Mouse (Mus musculus) myocyte (in vitro differentiated cells): ENCODE measurements around the gene Ier3. TPM values are rescaled to one million over a fixed set of nuclear protein-coding genes. Genes with fewer than 3 reads are reported as not detected.

Experiments used
- H3K27me3 ChIP-seq: one replicate; pipeline ENCODE4 v1.6.1; 2011; ENCODE audit not compliant: control insufficient read depth, insufficient read depth, insufficient read length
- H3K36me3 ChIP-seq: one replicate; pipeline ENCODE4 v1.6.1; 2011; ENCODE audit not compliant: control insufficient read depth, insufficient read depth
- H3K4me2 ChIP-seq: one replicate; pipeline ENCODE4 v1.6.1; 2011; ENCODE audit warnings: low read depth, control low read depth
- H3K4me3 ChIP-seq: one replicate; pipeline ENCODE4 v1.5.1; 2011; ENCODE audit warnings: mild to moderate bottlenecking, control low read depth, moderate library complexity
- H3K79me2 ChIP-seq: one replicate; pipeline ENCODE4 v1.6.1; 2011; ENCODE audit not compliant: control insufficient read depth, insufficient read depth
- H3ac ChIP-seq: one replicate; pipeline ENCODE4 v1.6.1; 2011; ENCODE audit not compliant: control insufficient read depth, insufficient read length
- CEBPB ChIP-seq: IDR thresholded peaks from 2 replicates; pipeline ENCODE4 v1.6.1; 2011; ENCODE audit warnings: mild to moderate bottlenecking, moderate library complexity; ENCODE audit not compliant: poor library complexity, insufficient read depth, severe bottlenecking
- E2F4 ChIP-seq: IDR thresholded peaks from one replicate; pipeline ENCODE4 v1.6.1; 2011; ENCODE audit warnings: mild to moderate bottlenecking, control low read depth, moderate library complexity; ENCODE audit not compliant: insufficient read depth
- MAX ChIP-seq: IDR thresholded peaks from one replicate; pipeline ENCODE4 v1.6.1; 2011; ENCODE audit warnings: low read depth, mild to moderate bottlenecking, control low read depth
- MYOD1 ChIP-seq, 3 experiments: IDR thresholded peaks; one replicate each; pipeline ENCODE4 v1.6.1; 2011; ENCODE audit warnings: control low read depth in 2 of 3, low read depth in 2 of 3, mild to moderate bottlenecking in 2 of 3, moderate library complexity in 1 of 3; ENCODE audit not compliant: insufficient read length in 2 of 3, control insufficient read depth in 1 of 3
- MYOG ChIP-seq, 3 experiments: IDR thresholded peaks; one replicate each; pipeline ENCODE4 v1.6.1; 2011; ENCODE audit warnings: control low read depth in 2 of 3, low read depth in 2 of 3, mild to moderate bottlenecking in 2 of 3; ENCODE audit not compliant: insufficient read length in 2 of 3, control insufficient read depth in 1 of 3, insufficient read depth in 1 of 3
- POLR2A ChIP-seq: IDR thresholded peaks from one replicate; pipeline ENCODE4 v1.6.1; 2011; ENCODE audit warnings: low read depth, mild to moderate bottlenecking, control low read depth, moderate library complexity; ENCODE audit not compliant: insufficient read length
- POLR2AphosphoS2 ChIP-seq: IDR thresholded peaks from one replicate; pipeline ENCODE4 v1.6.1; 2011; ENCODE audit warnings: low read depth, control low read depth; ENCODE audit not compliant: insufficient read length
- REST ChIP-seq: IDR thresholded peaks from one replicate; pipeline ENCODE4 v1.6.1; 2011; ENCODE audit warnings: mild to moderate bottlenecking, control low read depth, moderate library complexity; ENCODE audit not compliant: insufficient read depth, insufficient read length
- SRF ChIP-seq: IDR thresholded peaks from one replicate; pipeline ENCODE4 v1.6.1; 2011; ENCODE audit warnings: low read depth; ENCODE audit not compliant: control insufficient read depth, insufficient read length
- TCF12 ChIP-seq: IDR thresholded peaks from one replicate; pipeline ENCODE4 v1.6.1; 2011; ENCODE audit warnings: mild to moderate bottlenecking, control low read depth; ENCODE audit not compliant: poor library complexity, insufficient read depth, severe bottlenecking
- TCF3 ChIP-seq: IDR thresholded peaks from one replicate; pipeline ENCODE4 v1.6.1; 2011; ENCODE audit warnings: low read depth, control low read depth; ENCODE audit not compliant: insufficient read length
- USF1 ChIP-seq: IDR thresholded peaks from one replicate; pipeline ENCODE4 v1.6.1; 2011; ENCODE audit warnings: low read depth, mild to moderate bottlenecking, control low read depth, moderate library complexity
- polyA plus RNA-seq: library from polyadenylated mRNA; unstranded; fragments of >200 nt; fragmentation: generic; extraction: Trizol; gene quantifications from one replicate; pipeline ENCODE4 v1.2.1, GENCODE M21; 2012; ENCODE audit warnings: missing spikeins

Ier3 gene
- polyA plus RNA-seq, 1 experiment: 45.1 TPM

- H3ac ChIP-seq: peak overlapping the region; percentile 32
- TF ChIP-seq TCF3 (no peak), SRF (no peak), REST (no peak), POLR2A (peak; percentile 27), CEBPB (no peak), USF1 (no peak), TCF12 (no peak)
- H3K4me3 ChIP-seq: peak overlapping the region; percentile 96
- peak overlapping the region; percentile 92 for H3K4me2 ChIP-seq
- H3K79me2 ChIP-seq: peaks cover 47% of the 10 kb centered on the region
- peaks cover 31% of the 10 kb centered on the region for H3K36me3 ChIP-seq
- H3K27me3 ChIP-seq: no peaks in the 10 kb centered on the region
These were observed 14.9 kb downstream of the Ier3 start for GRCm38 (mm10) chr17:35836178-35836965.

- peak; percentile 41 for TF ChIP-seq POLR2A
- peak; percentile 89 for TF ChIP-seq POLR2AphosphoS2
- TF ChIP-seq MYOG (IDR thresholded peaks at IDR 0.05; ENCODE audit: control insufficient read depth in 1 of 3, insufficient read depth in 1 of 3, insufficient read length in 2 of 3, low read depth in 2 of 3): peak in 1 of 3 experiments; percentile 20
- peak; percentile 33 for TF ChIP-seq E2F4
- no peak for TF ChIP-seq CEBPB
- TF ChIP-seq REST: no peak
- TF ChIP-seq MYOD1 (IDR thresholded peaks at IDR 0.05; ENCODE audit: control insufficient read depth in 1 of 3, insufficient read length in 2 of 3, low read depth in 2 of 3): peak in 1 of 3 experiments; percentile 40
- peak; percentile 85 for TF ChIP-seq USF1
These were observed 15.5 kb downstream of the Ier3 start for GRCm38 (mm10) chr17:35836991-35837422.

GRCm38 (mm10) chr17:35837487-35837886, 16.0 kb downstream of the Ier3 start:
- H3K79me2 ChIP-seq: peaks cover 53% of the 10 kb centered on the region
- no peaks in the 10 kb centered on the region for H3K27me3 ChIP-seq
- H3K4me2 ChIP-seq: peak overlapping the region; percentile 36
- peaks cover 30% of the 10 kb centered on the region for H3K36me3 ChIP-seq
- TF ChIP-seq CEBPB (no peak), POLR2AphosphoS2 (peak; percentile 68), TCF3 (no peak), REST (no peak), SRF (no peak), MYOG (IDR thresholded peaks at IDR 0.05; ENCODE audit: control insufficient read depth in 1 of 3, insufficient read depth in 1 of 3, insufficient read length in 2 of 3, low read depth in 2 of 3) (no peak), E2F4 (no peak), TCF12 (no peak), MAX (no peak), MYOD1 (IDR thresholded peaks at IDR 0.05; ENCODE audit: control insufficient read depth in 1 of 3, insufficient read length in 2 of 3, low read depth in 2 of 3) (peak in 1 of 3 experiments; percentile 4), USF1 (no peak), POLR2A (peak; percentile 15)
- H3K4me3 ChIP-seq: peak overlapping the region; percentile 96
- peak overlapping the region; percentile 32 for H3ac ChIP-seq

More at GRCm38 (mm10) chr17:35836991-35837422, 15.5 kb downstream of the Ier3 start:
- peak overlapping the region; percentile 92 for H3K4me2 ChIP-seq
- H3K4me3 ChIP-seq: peak overlapping the region; percentile 96
- H3K36me3 ChIP-seq: peaks cover 30% of the 10 kb centered on the region
- H3ac ChIP-seq: peak overlapping the region; percentile 32
- peaks cover 50% of the 10 kb centered on the region for H3K79me2 ChIP-seq
- no peaks in the 10 kb centered on the region for H3K27me3 ChIP-seq

GRCm38 (mm10) chr17:35838122-35838544, 16.6 kb downstream of the Ier3 start, which contains the start of gene Tubb5:
TSS of gene Tubb5 (minus strand) at chr17:35838306.
- Histone ChIP-seq H3K79me2 (peaks cover 60% of the 10 kb centered on the region), H3K4me3 (peak within 1 kb of the TSS; percentile 96), H3ac (peak within 1 kb of the TSS; percentile 32), H3K27me3 (no peaks in the 10 kb centered on the region), H3K36me3 (peaks cover 30% of the 10 kb centered on the region), H3K4me2 (peak within 1 kb of the TSS; percentile 79)
- TF ChIP-seq TCF12 (no peak), CEBPB (no peak), POLR2AphosphoS2 (peak; percentile 97), REST (peak; percentile 40), SRF (no peak), TCF3 (no peak), MYOD1 (IDR thresholded peaks at IDR 0.05; ENCODE audit: control insufficient read depth in 1 of 3, insufficient read length in 2 of 3, low read depth in 2 of 3) (no peak), MAX (no peak), E2F4 (peak; percentile 47), MYOG (IDR thresholded peaks at IDR 0.05; ENCODE audit: control insufficient read depth in 1 of 3, insufficient read depth in 1 of 3, insufficient read length in 2 of 3, low read depth in 2 of 3) (no peak), USF1 (peak; percentile 96), POLR2A (peak; percentile 95)
